Mouse (Mus musculus) 3T3-L1 (cell line): ENCODE data around the gene Cpne6.

ENCODE experiments used
- DNase-seq: peaks from one replicate; pipeline ENCODE4 v3.0.0-alpha.2; 2015; ENCODE audit warnings: low read depth, low spot score

Cpne6 gene

DNA sequence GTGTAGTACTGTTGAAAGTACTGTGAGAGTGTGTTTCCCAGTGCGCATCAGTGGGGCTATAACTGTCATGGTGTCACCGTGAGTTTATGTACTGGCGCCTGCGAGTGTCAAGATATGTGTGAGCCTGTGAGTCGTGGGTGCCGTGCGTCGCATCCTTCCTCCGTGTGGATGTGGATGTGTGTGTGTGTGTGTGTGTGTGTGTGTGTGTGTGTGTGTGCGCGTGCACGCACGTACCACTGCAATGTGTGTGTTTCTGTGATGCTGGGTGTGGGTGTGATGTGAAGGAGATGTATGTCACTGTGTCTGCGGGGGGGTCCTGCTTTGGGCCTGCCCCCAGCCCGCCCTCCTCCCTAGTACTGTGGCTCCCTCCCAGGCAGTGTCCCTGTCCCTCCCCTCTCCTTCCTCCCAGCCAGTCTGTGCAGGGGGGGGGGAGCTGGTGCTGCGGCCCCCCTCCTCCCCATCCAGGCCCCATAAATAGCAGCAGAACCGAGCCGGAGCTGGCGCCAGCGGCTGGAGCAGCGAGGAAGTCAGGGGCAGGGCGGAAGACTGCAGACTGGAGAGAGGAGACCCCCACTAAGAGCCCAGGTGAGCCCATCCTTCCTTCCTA is at the start of gene Cpne6:
Gene Cpne6, plus strand, starts transcription at position 321 of the 607 bp plus-strand sequence.
- no peak for DNase-seq

DNA sequence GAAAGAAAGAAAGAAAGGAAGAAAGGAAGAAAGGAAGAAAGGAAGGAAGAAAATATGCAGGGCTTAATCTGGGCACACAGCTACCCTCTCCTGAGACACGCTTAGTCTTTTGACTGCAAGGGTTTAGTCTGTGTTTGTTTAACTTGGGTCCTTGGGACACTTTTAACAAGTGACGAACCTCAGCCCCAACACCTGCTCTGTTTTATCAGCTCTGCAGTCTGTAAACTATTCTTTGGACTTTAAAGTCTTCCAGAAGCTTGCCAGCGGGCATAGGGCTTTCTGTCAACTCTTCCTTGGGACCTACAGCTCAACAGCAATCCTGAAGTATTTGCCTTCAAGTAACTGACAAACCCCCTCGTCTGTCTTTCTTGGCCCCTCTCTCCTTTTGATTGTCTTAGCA is 48.5 kb upstream of the Cpne6 start:
- DNase-seq: no peak

DNA sequence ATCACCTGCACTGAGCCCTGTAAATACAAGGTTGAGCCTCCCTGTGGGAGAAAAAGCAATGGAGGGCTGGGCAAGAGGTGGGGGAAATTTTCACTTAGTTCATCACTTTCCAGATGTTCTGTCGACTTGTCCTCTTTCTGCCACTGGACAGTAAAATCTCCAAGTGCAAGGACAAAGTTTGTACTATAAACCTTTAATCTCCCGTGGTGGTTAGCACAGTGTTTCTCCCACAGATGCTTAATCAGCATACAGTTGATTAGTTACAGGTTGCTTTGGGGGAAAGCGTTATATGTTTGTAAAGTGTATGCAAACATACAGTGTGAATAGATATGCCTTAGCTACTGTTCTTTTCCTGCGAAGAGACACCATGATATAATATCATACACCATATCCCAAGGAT is 43.8 kb upstream of the Cpne6 start:
- no peak for DNase-seq

DNA sequence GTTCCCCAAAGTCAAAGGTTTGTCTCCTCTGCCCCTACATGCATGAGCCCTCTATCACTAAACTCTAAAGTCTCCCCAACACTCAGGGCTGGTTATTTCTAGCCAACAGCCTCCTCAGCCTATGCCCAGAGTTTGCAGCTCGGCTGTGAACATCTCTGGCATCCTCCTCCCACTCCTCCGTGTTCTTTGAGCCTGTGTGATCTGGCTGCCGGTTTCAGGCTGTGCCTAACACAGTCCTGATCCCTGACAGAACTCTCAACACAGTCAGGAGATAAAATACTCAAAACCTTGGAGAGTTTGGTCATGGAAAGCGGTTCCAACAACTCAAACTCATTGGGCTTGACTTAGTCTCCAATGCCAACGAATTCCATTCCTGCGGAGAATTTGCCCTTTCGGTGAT is 43.1 kb upstream of the Cpne6 start:
- DNase-seq: no peak

DNA sequence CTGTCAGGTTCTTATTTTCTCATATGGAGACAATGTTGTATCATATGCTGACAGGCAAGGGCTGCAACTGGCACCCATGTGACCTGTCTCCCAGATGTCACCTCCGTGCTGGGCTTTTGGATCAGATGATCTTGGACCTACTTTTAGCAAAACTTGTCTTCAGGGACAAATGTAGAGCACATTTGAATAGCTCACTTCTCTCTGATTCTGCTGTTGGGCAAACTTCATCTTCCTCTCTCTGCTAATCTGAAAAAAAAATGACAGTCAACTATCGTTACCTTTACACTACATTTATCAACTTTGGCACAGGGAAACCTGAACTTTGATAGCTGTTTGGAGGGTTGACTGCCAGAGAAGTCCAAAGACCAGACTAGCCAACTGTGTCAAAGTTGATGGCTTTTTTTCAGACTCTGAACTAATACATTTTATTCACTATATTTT is 41.9 kb upstream of the Cpne6 start:
- DNase-seq: no peak

DNA sequence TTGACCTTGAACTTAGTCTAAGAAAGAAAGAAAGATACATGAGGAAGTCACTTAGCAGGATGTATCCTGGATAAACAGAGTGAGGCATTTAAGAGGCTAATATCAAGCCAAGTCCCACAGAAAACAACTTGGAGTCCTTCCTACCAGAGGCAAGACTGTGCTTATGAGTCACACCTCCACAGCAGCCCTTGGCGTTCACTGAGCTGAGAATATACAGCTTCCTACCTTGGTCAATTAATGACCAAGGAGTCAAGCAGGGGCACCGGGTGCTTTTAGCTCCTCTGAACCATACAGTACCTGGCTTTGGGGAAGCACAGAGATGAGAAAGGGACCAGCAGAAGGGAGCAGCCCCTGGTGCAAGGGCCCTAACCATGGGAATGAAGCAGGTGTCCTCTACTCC is 41.2 kb upstream of the Cpne6 start:
- DNase-seq: no peak

DNA sequence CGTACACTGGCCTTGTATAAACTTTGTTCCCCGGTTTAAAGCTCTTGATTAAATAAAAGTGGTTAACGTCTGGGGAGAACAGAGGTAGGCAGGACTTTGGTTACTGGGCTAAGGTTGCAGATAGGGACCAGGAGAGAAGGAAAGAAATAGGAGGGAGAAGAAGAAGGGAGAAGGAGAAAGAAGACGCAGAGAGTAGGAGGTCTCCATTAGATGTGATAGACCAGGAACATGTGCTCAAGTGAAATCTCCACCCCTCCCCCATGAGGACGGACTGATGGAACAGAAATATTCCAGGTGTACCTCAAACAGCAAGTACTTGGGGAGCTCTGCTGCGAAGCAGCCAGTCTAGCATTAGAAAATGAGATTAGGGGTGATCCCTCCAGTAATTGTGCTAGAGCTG is 40.4 kb upstream of the Cpne6 start:
- no peak for DNase-seq

DNA sequence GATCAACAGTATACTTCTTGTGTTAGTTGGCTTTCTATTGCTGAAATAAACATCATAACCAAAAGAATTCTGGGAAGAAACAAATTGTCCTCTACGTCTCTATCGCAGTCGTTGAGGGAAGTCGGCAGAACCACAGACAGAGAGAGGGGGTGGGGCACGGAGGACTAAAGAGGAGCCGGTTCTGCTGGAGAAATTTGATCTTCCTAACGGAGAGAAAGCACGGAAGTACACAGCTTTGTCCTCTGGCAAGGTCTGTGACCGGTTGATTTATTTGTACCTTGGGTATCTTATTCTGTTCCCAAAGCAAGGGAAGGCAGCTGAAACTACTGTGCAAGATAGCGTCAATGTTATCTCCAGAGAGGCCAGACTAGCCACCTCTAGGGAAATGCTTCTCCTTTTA is 39.4 kb upstream of the Cpne6 start:
- no peak for DNase-seq

DNA sequence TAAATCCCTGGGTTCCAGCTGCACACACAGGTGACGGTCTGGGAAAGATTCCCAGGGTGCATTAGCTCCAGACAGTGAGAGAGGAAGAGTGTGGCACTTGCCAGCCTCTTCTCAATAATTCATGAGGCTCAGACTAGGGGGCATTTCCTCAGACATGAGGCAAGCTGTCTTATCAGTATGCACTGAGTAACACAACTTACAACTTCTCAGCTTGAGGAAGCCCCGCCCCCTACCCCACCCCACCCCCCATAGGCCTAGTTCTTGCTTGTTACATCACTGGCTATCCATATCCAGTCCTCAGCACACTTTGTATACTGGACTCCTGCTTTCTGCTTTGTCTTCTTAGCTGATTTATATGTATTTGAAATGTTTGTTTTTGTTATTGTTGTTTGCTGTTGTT is 34.6 kb upstream of the Cpne6 start:
- DNase-seq: no peak

DNA sequence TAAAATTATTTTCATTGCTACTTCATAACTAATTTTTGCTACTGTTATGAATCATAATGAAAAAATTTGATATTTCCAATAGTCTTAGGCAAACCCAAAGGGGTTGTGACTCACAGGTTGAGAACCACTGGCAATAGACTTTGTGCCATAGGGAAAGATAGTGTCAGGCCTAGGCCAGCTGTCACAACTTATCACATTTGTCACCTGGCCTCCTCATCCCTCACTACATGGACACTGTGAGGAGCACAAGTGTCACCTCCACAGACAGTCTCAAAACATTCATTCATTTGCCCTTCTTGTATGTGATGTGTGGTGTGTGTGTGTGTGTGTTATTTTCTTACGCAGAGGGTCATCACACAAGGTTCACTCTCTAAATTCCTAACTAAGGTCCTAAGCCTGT is 32.8 kb upstream of the Cpne6 start:
- DNase-seq: no peak

DNA sequence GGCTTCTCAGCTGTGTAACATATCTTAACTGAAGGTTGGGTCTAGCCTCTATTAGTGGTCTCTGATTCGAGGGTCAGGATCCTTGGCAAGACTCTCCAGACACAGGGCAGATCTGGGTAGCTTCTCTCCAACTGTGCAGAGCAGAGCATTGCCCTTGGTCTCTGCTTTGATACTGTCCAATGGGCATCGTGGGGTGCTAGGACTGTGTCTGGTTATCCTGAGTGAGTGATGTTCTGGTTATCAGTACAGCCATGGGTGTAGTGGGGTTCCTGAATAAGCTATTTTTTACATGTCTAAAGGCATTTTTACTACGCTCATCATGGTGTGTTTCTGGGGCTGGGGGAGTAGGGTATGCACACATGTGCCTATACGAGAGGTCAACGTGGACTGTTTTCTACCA is 32.4 kb upstream of the Cpne6 start:
- no peak for DNase-seq

DNA sequence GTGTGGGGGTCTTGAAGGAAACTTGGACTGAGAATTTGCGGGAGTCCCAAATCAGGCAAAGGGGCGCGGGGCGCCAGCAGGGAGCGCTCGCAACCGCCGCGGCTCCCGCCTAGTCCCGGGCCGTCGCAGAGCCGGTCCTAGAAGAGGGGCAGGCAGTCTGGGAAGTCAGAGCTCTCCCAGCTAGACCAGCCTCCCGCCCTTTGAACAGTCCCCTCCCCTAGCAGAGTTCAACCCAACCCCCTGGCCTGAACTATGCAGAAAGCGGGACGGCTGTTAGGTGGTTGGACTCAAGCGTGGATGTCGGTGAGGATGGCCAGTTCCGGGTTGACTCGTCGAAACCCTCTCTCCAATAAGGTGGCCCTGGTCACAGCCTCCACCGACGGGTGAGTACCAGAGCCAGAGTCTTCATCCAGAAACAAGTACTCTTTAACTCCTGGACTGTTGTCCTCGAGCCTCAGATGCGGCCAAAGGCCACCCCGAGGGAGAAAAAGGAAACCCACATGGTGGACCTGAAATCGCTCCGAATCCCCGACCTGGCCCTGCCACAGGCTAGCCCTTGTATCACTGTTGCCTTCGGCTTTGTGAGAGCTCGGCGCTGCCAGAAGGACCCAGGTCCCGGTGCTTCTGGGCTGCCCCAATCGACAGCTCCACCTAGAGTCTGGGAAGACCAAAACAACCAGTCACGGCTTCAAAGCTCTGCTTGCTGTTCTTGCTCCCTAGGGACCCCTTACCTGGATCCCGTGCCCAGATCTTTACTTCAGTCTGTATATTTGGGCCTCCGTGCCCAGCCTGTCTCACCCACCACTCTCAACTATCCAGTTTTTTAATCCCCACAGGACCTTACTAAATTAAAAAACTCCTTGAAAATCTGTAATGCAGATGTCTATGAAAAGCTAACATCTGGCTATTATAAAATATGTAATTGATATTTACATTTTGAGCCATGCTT is 31.3 kb upstream of the Cpne6 start, which contains the start of gene Dhrs4:
Gene Dhrs4, plus strand, starts transcription at position 108 of the 949 bp plus-strand sequence.
- peak; percentile 62 for DNase-seq

DNA sequence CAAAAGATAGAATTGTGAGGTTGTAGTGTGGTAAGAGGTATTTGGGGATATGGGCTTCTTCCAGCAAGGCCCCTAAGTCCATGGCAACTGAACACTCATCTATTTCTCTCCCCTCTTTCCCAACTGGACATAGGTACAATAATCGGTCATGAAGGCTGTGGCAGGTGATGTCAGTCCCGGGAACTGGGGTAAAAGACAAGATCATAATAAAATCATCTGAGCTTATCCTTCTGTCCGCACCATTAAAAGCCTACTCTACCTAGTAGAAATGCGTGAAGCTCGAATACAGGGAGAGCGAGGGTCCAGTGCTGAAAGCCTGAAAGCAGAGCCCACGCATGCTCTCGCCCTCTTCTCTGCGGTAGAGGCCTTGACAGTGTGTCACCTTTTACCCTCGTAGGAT is 30.6 kb upstream of the Cpne6 start:
- DNase-seq: no peak

DNA sequence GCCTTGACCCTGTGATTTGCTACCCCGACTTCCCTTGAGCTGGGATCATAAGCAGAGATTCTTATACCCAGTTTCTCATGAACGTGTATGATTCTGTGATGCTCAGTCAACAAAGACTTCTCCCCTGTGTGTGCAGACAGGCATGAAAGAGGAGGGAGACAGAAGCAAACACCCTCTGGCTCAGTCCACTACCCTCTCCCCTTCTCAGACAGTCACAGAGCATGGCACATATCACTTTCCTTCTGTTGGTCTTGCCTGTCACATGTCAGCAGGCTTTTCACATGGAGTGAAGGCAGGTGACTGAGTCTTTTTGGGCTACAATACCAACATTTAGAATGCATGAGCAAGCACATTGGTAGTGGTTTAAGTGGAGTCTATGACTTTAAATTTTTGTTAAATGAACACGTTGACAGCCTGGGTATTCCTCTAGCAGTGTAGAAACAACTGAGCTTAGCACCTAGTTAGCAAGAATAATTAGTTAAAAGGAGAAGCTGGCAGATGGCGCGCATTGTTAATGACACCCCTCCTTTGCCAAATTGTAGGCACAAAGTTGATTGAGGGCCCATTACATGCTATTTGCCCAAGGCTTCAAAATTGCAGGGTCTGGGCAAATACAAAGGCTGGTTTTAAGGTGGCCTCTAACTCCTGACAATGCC is 25.7 kb upstream of the Cpne6 start:
- no peak for DNase-seq

DNA sequence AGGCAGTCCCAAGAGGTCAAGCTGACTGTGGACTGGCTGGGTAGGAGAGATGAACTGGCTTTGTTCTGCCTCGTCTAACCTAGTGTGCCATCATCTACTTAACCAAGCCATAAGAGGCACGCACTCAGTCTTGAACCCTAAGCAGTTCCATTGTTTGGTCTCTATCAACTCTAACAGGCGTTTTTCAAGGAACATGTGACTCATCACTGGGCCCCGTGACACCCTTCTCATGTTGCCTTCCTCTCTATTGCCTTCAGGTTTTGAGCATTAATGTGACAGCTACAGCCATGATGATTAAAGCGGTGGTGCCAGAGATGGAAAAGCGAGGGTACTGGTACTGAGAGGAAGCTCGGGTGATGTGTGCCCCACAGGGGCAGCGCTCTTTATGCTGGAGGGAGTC is 23.4 kb upstream of the Cpne6 start:
- DNase-seq: no peak

DNA sequence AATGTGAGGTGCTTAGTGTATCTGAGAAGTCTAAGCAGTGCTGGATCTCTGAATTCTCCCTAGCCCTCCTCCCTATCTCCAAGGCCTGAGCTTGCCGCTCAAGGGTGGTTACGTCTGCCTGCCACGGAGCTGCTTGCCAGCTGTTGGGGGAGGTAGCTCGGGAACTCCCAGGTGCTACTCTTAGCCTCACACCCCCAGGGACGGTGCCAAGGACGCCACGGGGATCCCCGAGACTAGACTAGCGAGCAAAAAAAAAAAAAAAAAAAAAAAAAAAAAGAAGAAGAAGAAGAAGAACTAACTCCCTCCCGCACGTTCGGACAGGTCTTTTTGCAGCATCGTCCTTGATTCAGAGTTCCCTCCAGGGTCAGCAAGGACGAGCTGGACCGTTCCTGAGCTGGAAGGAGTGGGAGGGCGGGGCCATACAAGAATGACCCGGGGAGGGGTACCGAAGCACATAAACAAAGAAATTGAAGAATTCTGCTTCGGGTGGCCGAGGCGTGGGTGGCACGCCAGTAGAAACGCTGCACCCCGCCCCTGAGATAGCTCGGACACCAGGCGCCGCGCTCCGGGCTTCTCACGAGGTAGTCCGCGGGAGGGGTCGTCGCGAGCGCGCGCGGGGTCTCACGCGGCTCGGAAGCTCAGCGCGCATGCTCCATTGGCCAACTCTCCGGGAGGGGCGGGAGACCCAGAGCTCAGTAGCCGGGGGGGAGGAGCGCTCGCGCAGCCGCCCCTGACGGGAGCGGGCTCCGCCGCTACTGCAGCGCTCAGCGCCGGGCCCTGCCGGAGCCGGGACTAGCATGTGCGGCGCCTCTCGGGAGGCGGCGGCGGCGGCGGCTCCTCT is 19.7 kb upstream of the Cpne6 start, which contains the start of gene Carmil3:
Gene Carmil3, plus strand, starts transcription at position 291 of the 841 bp plus-strand sequence.
- DNase-seq: no peak

DNA sequence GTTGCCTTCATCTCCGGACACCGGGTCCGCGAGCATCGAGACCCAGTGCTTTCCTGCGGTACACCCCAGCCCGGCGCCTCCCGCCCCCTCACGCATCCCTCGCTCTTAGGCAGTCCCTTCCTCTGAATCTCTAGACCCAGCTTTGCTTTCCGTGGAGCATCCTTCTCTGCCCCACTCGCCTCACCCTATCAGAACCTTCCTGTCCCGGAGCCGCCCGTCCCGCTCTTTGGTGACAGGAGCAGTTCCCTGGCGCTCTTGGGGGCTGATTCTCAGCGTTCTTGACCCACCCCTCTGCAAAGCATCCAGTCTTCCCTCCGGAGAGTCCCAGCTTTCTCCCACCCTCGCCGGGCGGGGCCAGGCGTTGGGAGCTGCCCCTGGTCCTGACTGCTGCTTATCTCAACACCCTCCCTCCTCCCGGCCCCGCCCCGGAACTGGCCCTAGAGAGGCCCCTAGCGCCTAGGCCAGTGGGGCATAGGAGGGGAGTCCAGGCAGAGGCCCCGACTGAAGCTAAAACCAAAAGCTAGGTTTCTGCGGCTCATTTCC is 18.9 kb upstream of the Cpne6 start:
- DNase-seq: peak; percentile 36

DNA sequence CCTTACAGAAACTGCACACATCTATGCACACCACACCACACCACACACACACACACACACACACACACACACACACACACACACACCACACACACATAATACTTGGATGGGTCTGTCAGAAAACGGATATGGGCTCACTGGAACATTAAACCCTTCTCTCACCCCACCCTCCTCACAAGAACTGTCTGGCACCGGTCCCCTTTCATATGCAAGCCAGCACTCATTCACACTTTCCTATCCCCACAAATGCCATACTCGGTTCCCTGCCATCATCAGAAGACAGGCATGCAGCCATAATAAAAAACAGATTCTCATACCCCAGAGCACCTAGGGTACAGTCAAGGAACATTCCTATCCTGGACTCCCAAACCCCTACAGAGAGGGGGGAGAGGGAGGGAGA is 18.1 kb upstream of the Cpne6 start:
- DNase-seq: peak; percentile 4

DNA sequence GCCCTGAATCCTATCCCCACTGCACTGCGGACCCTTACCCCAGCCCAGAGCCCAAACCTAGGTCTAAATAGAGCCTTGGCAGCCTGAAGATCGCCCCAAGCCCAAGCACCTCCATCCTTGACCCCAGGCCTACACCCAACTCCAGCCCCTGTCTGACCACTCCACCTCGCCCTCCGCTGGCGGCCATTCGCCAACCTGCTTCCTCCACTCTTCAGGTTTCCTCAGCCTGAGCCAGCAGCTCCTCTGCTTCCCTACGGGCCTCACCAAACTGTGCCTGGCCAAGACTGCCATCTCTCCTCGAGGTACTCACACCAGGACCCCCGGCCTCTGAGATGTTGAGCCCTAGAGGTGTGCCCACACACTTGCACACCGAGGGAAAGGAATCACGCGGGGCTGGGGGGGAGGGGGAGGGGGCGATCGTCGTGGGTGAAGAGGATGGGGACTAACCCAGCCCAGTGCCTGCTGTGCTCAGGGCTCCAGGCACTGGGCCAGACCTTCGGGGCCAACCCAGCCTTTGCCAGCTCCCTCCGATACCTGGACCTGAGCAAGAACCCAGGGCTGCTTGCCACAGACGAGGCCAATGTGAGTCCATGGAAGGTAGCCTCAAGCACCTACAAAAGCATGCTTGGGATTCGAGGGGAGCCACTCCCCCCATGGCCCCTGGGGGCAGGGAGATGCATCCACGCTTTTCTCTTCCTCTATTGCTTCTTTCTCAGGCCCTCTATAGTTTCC is 14.6 kb upstream of the Cpne6 start:
- DNase-seq: no peak

DNA sequence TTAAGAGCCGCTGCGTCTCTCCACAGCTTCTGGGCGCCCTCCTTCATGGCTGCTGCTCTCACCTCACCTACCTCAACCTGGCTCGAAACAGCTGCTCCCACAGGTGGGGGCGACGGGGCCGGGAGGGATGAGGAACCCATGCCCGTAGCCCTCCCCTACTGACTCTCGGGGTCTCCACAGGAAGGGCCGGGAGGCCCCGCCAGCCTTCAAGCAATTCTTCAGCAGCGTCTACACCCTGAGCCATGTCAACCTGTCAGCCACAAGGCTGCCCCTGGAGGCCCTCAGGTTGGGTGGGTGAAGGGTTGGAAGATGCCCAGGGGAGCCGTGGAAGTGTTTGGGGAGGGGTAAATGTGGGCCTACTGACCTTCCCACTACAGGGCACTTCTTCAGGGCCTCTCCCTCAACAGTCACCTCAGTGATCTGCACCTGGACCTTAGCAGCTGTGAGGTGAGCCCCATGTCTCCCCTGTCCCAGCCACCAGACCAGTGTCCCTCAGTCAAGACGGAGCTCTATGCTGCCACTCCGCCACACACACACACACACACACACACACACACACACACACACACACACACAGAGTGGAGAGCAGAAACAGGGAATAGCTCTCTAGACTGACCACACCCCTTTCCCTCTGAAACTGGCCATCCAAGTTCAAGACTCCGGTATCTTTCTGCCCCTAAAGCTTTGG is 13.3 kb upstream of the Cpne6 start:
- no peak for DNase-seq
